Mouse (Mus musculus) B cell, adult 2 months (primary cell): ENCODE data around the gene Gm8356.
"Not testable (repeated sequence)": the region's sequence is repeated elsewhere in the genome, so short reads cannot be mapped to it uniquely, and the experiment has no call there.

ENCODE experiments used
- DNase-seq, 2 experiments: peaks; one replicate each; pipeline ENCODE4 v3.0.0; 2022

Gene Gm8356

DNA sequence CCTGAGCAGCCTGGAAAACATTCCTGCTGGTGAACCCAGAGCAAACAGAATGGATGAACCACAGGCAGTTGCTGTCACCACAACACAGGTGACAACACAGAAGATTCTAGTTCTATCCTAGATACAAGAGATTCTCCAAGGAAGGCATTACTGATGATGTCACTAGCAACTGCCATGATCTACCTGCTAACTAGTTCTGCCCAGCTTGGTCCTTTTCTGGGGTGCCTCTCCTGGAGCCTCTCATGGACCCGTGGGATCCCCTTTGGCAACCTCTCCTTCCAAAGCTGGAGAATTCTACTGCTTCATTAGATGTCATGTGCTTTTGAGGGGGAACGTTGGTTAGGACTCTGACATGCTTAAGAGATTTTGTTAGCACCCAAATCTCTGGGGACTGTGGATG lies at the start of gene Gm8356:
Gm8356 (minus strand) TSS at position 101 of the 400 bp plus-strand sequence.
- DNase-seq = not testable (repeated sequence)

- DNase-seq = peak in 1 of 2 experiments; percentile 2
Measured at GRCm38 (mm10) chr14:6486331-6486730, 50.8 kb downstream of the Gm8356 start.

DNA sequence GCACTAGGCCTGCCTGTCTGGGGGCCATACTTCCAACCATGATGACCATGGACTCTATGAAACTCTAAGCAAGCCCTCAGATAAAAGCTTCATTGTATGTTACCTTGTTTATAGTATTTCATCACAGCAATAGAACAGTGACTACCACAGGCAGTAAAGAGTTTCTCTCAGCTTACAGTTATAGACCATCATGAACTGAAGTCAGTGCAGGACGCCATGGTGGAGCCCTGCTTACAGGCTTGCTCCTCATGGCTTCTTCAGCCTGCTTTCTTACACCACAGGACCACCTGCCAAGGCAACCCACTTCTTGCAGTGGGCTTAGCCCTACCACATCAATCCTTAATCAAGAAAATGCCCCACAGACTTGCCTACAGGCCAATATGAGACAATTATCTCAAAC lies 51.5 kb downstream of the Gm8356 start:
- DNase-seq = not testable (repeated sequence)

GRCm38 (mm10) chr14:6482126-6482525 lies 55.0 kb downstream of the Gm8356 start:
- peak in 1 of 2 experiments; percentile 2 for DNase-seq
